Mouse (Mus musculus) liver, adult (tissue): ENCODE measurements around the gene Nxn.
A peak's percentile ranks its signal among the peaks of the same experiment; 100 is the strongest.

Source experiments
- GATA4 ChIP-seq: IDR thresholded peaks from 2 replicates; pipeline ENCODE4 v1.6.1; 2014; ENCODE audit warnings: mild to moderate bottlenecking, low read length; ENCODE audit not compliant: insufficient replicate concordance

Gene Nxn

GRCm38 (mm10) chr11:76314140-76314539 is 84.8 kb downstream of the Nxn start:
- TF ChIP-seq GATA4, result no peak

DNA sequence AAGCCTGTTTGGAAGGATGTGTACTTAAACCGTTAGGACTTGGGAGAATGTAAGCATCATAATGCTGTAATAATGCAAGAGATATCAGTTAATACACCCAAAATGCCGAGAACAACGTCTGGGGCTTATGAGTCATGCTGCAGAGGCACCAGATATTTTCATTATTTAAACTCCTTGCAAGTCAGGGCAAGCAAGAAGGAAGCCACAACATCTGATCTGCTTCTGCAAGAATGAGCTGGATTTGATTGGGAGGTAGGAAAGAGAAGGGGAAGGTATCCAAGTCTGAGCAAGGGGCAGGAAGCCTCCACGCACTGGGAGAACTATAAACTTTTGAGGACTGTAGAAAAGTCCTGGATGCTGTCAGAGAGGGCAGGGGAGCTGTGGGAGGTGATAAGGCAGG is 86.1 kb downstream of the Nxn start:
- no peak for TF ChIP-seq GATA4

DNA sequence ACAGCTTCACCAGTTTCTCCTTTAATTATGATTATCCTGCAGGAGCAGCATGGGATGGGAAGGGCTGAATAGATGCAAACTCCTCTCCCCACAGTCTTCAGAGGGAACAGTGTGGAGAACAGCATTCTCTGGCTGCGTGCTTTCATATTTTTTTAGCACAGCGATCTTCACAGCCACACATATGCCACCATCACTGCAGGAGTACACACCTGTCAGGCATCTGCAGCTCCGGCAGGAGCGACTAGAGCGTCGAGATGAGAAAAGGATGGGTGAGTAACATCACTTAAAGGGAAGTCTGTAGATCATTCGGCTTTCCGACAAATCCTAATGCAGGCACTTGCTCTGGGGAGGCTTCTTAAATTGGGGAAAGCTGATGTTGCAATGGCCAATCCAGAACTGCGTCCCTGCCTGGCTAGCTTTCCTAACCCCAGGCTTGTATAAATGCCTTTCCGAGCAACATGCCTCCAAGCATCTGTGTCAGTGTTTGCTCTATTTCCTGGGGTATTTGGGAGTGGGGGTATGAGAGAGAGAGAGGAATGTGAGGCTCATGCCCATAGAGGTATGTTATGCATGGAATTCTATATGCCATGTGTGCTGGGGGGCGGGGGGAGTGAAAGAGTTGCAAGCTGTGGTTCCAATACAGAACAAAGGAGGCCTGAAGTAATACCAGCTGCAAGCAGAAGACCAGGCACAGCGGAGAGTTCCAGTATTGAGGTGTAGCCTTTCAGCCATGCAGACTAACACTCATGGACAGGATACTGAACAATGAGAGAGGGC is 87.5 kb downstream of the Nxn start:
- TF ChIP-seq GATA4, result no peak

- no peak for TF ChIP-seq GATA4
These were observed 89.1 kb downstream of the Nxn start for GRCm38 (mm10) chr11:76309868-76310267.

GRCm38 (mm10) chr11:76309072-76309471 is 89.9 kb downstream of the Nxn start:
- TF ChIP-seq GATA4, result no peak

DNA sequence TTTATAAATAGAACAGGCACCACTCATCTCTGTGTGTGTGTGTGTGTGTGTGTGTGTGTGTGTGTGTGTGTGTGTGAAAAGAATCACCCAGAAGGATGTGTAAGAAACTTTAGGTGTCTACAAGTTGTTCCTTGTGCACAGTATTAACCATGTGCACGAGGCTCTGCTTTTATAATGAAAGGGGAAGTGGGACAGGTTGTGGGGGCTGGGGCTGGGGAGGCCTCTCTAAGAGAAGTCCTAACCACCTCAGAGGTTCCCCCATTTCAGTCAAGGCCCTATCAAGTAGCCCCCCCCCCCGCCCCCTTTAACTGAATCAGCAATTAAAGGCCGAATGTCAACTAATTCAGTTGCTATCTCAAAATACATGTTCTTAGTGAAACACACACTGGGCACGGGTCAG is 92.2 kb downstream of the Nxn start:
- no peak for TF ChIP-seq GATA4

DNA sequence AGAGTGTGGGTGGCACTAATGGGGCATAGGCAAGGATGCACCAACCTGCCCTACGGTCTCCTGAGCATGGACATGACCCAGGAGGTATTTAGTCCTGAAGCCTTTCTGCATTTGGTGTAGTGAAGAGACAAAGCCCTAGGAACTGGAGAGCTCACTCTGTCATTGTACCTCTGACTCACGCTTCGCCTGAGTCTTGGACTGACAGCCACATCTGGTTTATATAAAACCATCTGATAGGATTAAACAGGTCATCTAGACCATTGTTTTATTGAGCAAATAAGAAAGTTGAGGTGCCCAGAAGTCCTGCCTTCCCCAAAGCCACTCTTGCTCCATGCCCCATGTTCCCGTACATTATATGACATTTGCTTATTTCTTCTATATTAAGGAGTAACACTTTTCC is 93.4 kb downstream of the Nxn start:
- TF ChIP-seq GATA4, result no peak

DNA sequence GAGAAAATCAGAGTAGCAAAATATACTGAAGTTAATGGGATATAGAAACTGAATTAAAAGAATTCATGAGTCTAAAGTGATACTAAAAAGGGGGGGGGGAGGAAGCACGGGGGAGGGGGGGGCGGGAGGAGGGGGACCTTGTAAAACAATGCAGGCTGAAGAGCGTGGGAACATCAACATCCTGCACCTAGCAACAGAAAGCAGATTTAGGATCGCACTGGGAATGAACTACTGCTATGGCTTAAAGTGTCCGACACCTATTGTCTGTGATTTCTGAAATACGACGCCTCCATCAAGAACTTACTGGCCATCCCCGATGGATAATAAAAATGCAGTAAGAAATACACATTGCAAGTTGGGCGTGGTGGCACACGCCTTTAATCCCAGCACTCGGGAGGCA is 95.6 kb downstream of the Nxn start:
- no peak for TF ChIP-seq GATA4

DNA sequence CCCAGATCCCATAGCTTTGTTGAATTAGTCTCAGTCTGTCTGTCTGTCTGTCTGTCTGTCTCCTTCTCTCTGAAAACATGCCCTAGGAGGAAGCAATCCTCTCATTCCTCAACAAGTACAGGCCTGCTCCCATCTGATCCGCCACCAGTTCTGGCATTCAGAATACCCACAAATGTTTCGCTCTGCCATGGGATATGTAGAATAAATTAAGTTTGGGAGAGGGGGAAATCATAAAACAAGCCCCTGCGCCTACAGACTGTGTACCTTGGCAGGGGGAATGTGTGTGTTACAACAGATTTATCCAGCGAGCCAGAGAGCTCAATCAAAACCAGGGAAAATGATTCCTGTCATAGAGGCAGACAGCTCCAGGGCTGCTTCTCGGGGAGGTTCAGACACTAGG is 98.1 kb downstream of the Nxn start:
- no peak for TF ChIP-seq GATA4

DNA sequence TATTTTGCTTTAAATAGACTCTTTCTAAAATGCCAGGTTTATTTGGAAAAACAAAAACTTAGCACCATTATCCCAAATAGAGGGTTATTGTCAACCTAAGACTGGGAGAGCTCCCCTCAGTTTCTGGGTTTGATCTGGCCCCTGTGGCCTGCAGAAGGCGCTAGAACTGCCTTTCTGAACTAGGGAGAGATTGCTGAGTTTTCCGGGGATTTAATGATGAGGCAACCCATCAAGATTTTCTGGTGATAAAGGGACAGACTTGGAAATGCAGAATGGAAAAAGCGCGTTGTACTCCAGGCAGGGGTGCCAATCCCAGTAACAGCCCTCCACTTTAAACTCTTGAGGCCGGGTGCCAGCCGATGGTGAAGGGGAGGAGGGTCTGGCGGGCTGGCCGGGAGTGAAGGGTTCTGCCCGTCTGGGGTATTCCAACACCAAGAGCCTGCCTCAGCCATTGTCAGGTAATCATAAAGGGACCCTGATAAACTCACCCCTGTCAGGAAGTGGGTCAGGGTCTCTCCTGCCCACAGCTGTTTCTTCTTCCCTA is 100.4 kb downstream of the Nxn start:
- TF ChIP-seq GATA4, result no peak

GRCm38 (mm10) chr11:76297252-76297651 is 101.7 kb downstream of the Nxn start:
- no peak for TF ChIP-seq GATA4

DNA sequence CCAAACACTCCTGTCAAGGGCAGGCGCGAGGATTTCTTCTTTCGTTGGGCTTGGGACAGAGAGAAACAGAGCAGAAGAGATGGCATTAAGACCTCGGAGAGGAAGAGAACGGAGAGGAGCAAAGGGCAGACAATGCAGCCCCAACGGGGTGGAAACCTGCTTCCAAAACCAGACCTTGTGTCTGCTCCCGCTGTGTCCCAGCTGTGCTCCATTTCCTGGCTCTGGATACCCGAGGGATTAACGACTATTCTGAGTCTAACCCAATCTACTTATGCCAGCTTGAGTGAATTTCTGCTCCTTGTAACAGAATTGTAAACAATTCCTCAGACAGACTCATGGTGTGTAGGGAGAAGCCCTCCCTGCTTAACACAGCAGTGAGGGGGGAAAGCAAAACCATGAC is 104.1 kb downstream of the Nxn start:
- TF ChIP-seq GATA4, result no peak

DNA sequence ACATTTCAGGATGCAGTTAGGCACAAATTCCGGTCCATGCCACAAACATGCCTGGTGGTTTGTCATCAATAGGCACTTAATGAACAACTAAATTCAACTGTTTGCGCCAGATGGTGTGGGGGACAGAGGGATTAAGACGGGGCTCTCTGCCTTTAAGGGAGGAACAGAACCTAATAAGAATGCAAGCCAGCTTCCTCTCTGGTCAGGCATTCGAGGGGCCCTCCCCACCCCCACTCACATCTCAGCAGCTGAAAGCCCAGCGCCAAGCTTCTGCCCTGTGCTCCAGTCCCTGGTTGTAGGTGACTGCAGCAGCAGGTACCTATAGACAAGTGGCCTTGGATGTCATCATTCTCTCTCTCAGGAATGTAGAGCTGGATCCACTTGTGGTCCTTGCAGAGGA is 104.9 kb downstream of the Nxn start:
- no peak for TF ChIP-seq GATA4

DNA sequence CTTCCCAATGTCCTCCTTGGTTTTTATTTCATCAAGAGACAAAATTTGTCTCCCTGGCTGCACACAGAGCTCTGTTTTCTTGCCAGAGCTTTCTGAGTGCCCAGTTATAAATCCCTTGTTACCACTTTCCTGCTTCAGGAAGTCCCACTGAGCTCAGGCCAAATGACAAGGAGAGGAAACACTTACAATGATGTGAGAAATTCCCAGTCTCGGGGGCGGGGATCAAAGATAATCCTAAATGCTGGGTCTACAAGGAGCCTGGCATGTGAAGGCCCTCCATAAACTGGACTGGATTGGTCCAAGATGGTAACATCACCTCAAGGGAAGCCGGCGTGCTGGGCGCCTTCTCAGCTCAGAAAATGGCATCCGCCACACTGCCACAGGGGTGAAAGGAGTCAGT is 106.1 kb downstream of the Nxn start:
- no peak for TF ChIP-seq GATA4

DNA sequence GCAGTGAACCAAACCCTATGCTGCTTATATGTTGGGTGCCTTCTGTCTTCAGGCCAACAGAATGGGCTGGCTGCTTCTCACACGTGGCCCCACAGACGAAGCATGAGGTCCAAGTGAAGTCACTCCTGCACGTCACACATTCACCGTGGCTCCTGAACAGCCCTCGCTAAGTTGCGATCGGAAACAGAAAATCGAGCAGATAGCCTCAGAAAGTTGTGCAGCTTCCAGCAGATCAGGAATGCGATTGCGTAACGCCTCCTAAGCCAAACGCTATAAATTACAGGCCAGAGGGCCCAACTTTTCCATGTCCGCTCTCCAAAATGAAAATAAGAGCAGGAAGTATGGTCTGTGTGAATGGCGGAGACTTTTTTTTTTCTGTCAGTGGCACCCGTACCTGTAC is 106.5 kb downstream of the Nxn start:
- TF ChIP-seq GATA4, result peak; percentile 41; the same call in 1 of the 2 replicates

GRCm38 (mm10) chr11:76291960-76292359 is 107.0 kb downstream of the Nxn start:
- TF ChIP-seq GATA4, result no peak

- TF ChIP-seq GATA4, result no peak
These were observed 108.6 kb downstream of the Nxn start for GRCm38 (mm10) chr11:76290367-76290766.
